Mouse (Mus musculus) lung, postnatal 0 days (tissue): ENCODE results near the gene Pea15a.

Experiments used
- CTCF ChIP-seq: IDR thresholded peaks from 2 replicates; pipeline ENCODE4 v1.5.1; 2016; ENCODE audit warnings: antibody characterized with exemption, mild to moderate bottlenecking
- EP300 ChIP-seq: IDR thresholded peaks from 2 replicates; pipeline ENCODE4 v1.6.1; 2016; ENCODE audit warnings: antibody characterized with exemption, mild to moderate bottlenecking, control low read depth

DNA sequence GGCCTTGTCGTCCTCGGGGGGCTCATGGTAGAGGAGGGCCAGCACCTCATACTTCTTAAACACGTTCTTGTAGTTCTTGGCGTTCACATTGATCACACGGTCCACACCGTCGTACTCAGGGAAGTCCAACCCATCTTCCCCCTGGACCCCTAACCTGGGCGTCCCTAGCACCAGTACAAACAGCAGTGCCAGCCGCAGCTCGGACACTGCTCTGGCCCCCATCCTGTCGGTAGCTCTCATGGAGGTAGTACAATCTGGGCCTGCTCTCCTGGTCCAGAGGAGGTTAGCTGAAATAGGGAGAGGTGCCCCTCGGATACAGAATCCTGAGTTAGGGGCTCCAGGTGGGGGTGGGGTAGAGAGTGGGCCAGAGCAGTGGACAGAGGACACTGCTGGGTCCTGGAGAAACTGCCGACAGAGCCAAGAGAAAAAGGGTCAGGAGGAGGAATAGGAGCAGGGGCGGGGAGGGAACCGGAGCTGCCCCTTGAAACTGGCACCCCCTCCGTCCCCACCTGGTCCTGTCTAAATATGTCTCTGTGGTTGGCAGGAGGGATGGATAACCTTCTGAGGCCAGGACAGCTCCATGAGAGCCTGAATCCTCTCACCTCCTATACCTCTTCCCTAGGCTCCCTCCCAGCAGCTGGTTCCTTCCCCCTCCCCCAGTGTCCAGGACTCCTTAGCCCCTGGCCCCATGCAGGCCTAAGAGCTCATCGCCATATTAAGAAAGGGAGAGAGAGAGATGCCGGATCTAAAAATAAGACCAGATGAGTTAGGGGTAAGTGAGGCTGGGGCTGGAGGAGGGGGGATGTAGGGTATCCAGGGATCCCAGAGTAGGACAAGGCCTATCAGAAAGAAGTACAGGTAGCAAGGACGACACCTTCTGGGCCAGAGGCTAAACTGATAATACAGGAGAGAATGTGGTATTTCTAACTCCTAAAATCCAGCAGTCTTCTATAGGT, 13.1 kb upstream of the Pea15a start, which contains the start of gene Casq1:
- TF ChIP-seq CTCF (no peak), EP300 (no peak)
